Mouse (Mus musculus) frontal cortex, adult 2 months (tissue): Measurements from ENCODE around the gene Gnai1. TPM values are rescaled to one million over a fixed set of nuclear protein-coding genes. Genes with fewer than 3 reads are reported as not detected.
A peak's percentile ranks its signal among the peaks of the same experiment; 100 is the strongest.
"Not testable (repeated sequence)": the region's sequence is repeated elsewhere in the genome, so short reads cannot be mapped to it uniquely, and the experiment has no call there.

Experiments
- DNase-seq, 2 experiments: peaks; one replicate each; pipeline ENCODE4 v3.0.0; 2022; ENCODE audit warnings: low spot score in 1 of 2; ENCODE audit errors: extremely low spot score in 1 of 2
- polyA plus RNA-seq: library from polyadenylated mRNA; depleted of rRNA; stranded (reverse); fragments of >200 nt; gene quantifications from 2 replicates; pipeline ENCODE4 v1.2.3, GENCODE M21; 2012; rRNA removed

The Gnai1 gene
- 141 and 143 TPM in 2 replicates for polyA plus RNA-seq

- DNase-seq = peak in 1 of 2 experiments; percentile 73
Measured at GRCm38 (mm10) chr5:18360281-18360819, at the start of gene Gnai1. Gnai1 (minus strand) TSS chr5:18360355.

- DNase-seq = no peak
Measured at GRCm38 (mm10) chr5:18367864-18368263, 7.7 kb upstream of the Gnai1 start.

- no peak for DNase-seq
Measured at GRCm38 (mm10) chr5:18365460-18365859, 5.3 kb upstream of the Gnai1 start.

GRCm38 (mm10) chr5:18360956-18361355, 801 bp upstream of the Gnai1 start:
- DNase-seq = no peak

GRCm38 (mm10) chr5:18359376-18360280, 527 bp downstream of the Gnai1 start:
- DNase-seq = peak in 1 of 2 experiments; percentile 54

- peak in 1 of 2 experiments; percentile 27 for DNase-seq
Measured at GRCm38 (mm10) chr5:18358778-18359177, 1.4 kb downstream of the Gnai1 start.

GRCm38 (mm10) chr5:18358191-18358590, 2.0 kb downstream of the Gnai1 start:
- DNase-seq = peak in 1 of 2 experiments; percentile 65

- DNase-seq = no peak
Measured at GRCm38 (mm10) chr5:18347297-18347696, 12.9 kb downstream of the Gnai1 start.

GRCm38 (mm10) chr5:18343455-18344142, 16.6 kb downstream of the Gnai1 start:
- no peak for DNase-seq

- DNase-seq = no peak
Measured at GRCm38 (mm10) chr5:18342765-18343454, 17.2 kb downstream of the Gnai1 start.

- not testable (repeated sequence) for DNase-seq
Measured at GRCm38 (mm10) chr5:18341876-18342275, 18.3 kb downstream of the Gnai1 start.

GRCm38 (mm10) chr5:18332256-18332655, 27.9 kb downstream of the Gnai1 start:
- DNase-seq = no peak

GRCm38 (mm10) chr5:18330726-18331125, 29.4 kb downstream of the Gnai1 start:
- no peak for DNase-seq

GRCm38 (mm10) chr5:18326159-18326558, 34.0 kb downstream of the Gnai1 start:
- DNase-seq = peak in 1 of 2 experiments; percentile 45

- no peak for DNase-seq
Measured at GRCm38 (mm10) chr5:18323534-18323933, 36.6 kb downstream of the Gnai1 start.

- DNase-seq = no peak
Measured at GRCm38 (mm10) chr5:18321661-18322060, 38.5 kb downstream of the Gnai1 start.

GRCm38 (mm10) chr5:18318846-18319245, 41.3 kb downstream of the Gnai1 start:
- DNase-seq = no peak

- peak in 1 of 2 experiments; percentile 47 for DNase-seq
Measured at GRCm38 (mm10) chr5:18307229-18307804, 52.8 kb downstream of the Gnai1 start.

- DNase-seq = no peak
Measured at GRCm38 (mm10) chr5:18296584-18296983, 63.6 kb downstream of the Gnai1 start.

GRCm38 (mm10) chr5:18292744-18293143, 67.4 kb downstream of the Gnai1 start:
- DNase-seq = no peak
